Mouse (Mus musculus) MEL (cell line): Measurements from ENCODE around the gene Foxp2.

Experiments
- CTCF ChIP-seq, 3 experiments: IDR thresholded peaks in 2 of 3; conservative IDR thresholded peaks in 1 of 3; 2 replicates each; pipeline ENCODE4 v1.5.1; 2011 to 2012; ENCODE audit warnings: low read length in 3 of 3, low read depth in 2 of 3, mild to moderate bottlenecking in 2 of 3, improper control_type of control experiment in 1 of 3, inconsistent platforms in 1 of 3, mixed read lengths in 1 of 3, moderate library complexity in 1 of 3; ENCODE audit not compliant: control insufficient read depth in 1 of 3, insufficient read depth in 1 of 3, poor library complexity in 1 of 3, severe bottlenecking in 1 of 3
- EP300 ChIP-seq, 2 experiments: IDR thresholded peaks; 2 replicates each; pipeline ENCODE4 v1.6.1; 2011; ENCODE audit warnings: improper control_type of control experiment in 2 of 2, low read length in 2 of 2, low read depth in 1 of 2, mild to moderate bottlenecking in 1 of 2
- JUND ChIP-seq: IDR thresholded peaks from 2 replicates; pipeline ENCODE4 v1.6.1; 2011; ENCODE audit warnings: low read depth, mild to moderate bottlenecking, improper control_type of control experiment, low read length
- MAFK ChIP-seq: IDR thresholded peaks from 2 replicates; pipeline ENCODE4 v1.6.1; 2011; ENCODE audit warnings: low read depth, mild to moderate bottlenecking, low read length, improper control_type of control experiment, borderline replicate concordance
- MAX ChIP-seq: IDR thresholded peaks from 2 replicates; pipeline ENCODE4 v1.6.1; 2011; ENCODE audit warnings: low read length, improper control_type of control experiment
- MXI1 ChIP-seq: IDR thresholded peaks from 2 replicates; pipeline ENCODE4 v1.6.1; 2011; ENCODE audit warnings: mild to moderate bottlenecking, low read depth, low read length, improper control_type of control experiment
- POLR2A ChIP-seq, 2 experiments: IDR thresholded peaks; 2 replicates each; pipeline ENCODE4 v1.6.1; 2011 to 2012; ENCODE audit warnings: low read length in 2 of 2, mild to moderate bottlenecking in 2 of 2, control low read depth in 1 of 2, improper control_type of control experiment in 1 of 2, low read depth in 1 of 2, moderate library complexity in 1 of 2; ENCODE audit not compliant: control insufficient read depth in 1 of 2, insufficient read depth in 1 of 2, poor library complexity in 1 of 2
- TAL1 ChIP-seq: IDR thresholded peaks from 2 replicates; pipeline ENCODE4 v1.6.1; 2012; ENCODE audit warnings: mild to moderate bottlenecking, inconsistent platforms, low read length, moderate library complexity, mixed read lengths
- TCF12 ChIP-seq: IDR thresholded peaks from 2 replicates; pipeline ENCODE4 v1.6.1; 2014; ENCODE audit warnings: low read depth, mild to moderate bottlenecking, inconsistent platforms, low read length, improper control_type of control experiment, moderate library complexity
- ZC3H11A ChIP-seq: IDR thresholded peaks from 2 replicates; pipeline ENCODE4 v1.6.1; 2012; ENCODE audit warnings: low read depth, mild to moderate bottlenecking, inconsistent platforms, low read length, improper control_type of control experiment

- TF ChIP-seq EP300 (IDR thresholded peaks at IDR 0.05; ENCODE audit: low read depth in 1 of 2, low read length in 2 of 2) (no peak), MXI1 (no peak), MAX (no peak), JUND (no peak), POLR2A (IDR thresholded peaks at IDR 0.05; ENCODE audit: control insufficient read depth in 1 of 2, insufficient read depth in 1 of 2, low read depth in 1 of 2, low read length in 2 of 2, poor library complexity in 1 of 2) (no peak), CTCF (IDR thresholded peaks at IDR 0.05 in 2 of 3, conservative IDR thresholded peaks at IDR 0.05 in 1 of 3; ENCODE audit: control insufficient read depth in 1 of 3, insufficient read depth in 1 of 3, low read depth in 2 of 3, low read length in 3 of 3, poor library complexity in 1 of 3, severe bottlenecking in 1 of 3) (no peak), TAL1 (no peak), ZC3H11A (no peak), MAFK (no peak), TCF12 (no peak)
Observed at GRCm38 (mm10) chr6:14900579-14901021, 549 bp upstream of the Foxp2 start.
